Mouse (Mus musculus) kidney, postnatal 14 days (tissue): ENCODE measurements at regions not wholly inside any gene's neighbourhood (a gene's known extent, or its start where the extent isn't known, plus 50 kb on each side); places are given as distances from the start of the nearest gene placed in this dataset.

Experiments
- DNase-seq: peaks from one replicate; pipeline ENCODE4 v3.0.0; 2022; ENCODE audit warnings: mixed read lengths

DNA sequence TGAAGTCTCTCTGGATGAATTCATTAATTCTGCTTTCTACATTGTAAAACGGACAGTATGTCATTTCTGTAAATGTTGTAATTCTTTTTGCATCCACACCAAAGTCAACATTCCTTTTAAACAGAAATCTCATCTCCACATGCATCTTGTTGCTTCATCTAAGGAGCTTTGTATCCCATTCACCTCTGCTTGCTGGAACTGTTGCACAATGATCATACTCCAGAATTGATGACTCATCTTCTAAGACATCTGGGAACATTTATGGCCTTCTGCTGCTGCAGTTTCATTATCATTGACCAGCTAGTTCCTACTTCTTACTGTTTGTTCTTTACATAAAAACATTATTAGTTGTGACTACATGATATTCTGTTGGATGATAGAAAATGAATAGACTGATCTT, 1926.9 kb upstream of the Gm38303 start:
- DNase-seq, result no peak

DNA sequence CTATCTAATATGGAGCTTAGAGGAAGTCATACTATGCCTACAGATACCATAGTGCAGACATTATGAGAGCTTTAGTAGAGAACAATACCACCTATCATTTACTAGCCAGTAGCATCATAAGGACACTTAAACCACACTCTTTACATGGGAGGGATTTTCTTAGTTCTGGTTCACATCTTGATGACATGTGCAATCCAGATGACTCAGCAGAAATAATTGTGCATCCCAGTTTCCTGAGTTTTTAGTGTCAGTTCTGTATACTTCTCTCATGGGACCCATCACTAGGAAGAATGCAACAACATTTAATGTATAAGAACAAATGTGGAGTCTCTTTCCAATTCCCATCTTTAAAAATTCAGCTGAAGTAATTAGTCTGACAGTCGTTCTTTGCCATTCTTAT, 1922.2 kb upstream of the Gm38303 start:
- no peak for DNase-seq

DNA sequence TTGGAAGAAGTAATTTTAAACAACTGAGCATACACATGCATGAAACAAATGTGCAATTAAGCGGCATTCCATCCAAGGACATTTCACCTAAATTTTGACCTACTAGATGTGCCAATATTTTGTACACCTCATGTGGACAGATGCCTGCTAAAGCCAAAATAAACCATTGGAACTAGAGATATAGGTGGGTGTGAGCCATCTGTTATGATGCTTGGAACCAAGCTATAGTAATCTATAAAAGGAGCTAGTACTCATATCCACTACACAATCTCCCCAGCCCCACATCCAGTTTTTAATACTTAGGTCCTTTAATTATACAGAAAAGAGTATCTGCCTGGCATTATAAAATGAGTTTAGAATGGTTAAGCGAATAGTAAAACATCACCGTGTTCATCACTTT, 1910.7 kb upstream of the Gm38303 start:
- no peak for DNase-seq

DNA sequence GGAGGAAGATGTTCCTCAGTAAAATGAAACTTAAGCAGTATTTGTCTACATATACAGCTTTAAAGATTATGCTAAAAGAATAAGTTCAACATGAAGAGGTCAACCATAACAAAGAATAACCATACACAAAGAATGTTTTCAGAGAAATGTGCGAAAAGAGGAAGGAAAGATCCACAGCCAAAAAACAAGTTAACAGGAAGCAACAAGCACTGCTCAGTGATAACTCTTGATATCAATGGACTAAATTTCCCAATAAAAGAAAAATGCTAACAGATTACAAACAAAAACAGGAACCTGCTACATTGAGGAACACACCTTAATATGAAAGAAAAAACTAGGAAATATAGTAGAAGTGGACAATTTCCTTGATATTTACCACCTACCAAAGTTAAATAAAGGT, 1905.5 kb upstream of the Gm38303 start:
- DNase-seq, result no peak

- peak; percentile 8 for DNase-seq
These were observed 1892.4 kb upstream of the Gm38303 start for GRCm38 (mm10) chr3:12227741-12228480.

- DNase-seq, result no peak
These were observed 1891.3 kb upstream of the Gm38303 start for GRCm38 (mm10) chr3:12226816-12227215.

DNA sequence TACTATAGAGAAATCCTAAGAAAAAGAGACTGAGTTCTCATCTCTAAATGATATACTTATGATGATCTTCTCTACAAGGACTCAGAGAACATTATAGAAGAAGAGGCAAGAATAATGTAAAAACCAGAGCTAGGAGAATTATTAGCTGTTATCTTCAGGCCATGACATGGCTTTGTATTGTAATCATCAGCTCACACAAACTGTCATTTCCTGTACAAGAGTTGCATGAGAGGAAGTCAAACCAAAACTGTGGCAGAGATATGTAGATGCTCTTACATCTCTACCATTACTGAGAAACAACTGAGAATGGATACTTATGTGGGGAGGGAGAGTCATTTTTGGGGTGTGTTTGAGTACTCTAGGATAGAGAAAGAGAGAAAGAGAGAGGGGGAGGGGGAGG, 1889.4 kb upstream of the Gm38303 start:
- DNase-seq, result no peak

DNA sequence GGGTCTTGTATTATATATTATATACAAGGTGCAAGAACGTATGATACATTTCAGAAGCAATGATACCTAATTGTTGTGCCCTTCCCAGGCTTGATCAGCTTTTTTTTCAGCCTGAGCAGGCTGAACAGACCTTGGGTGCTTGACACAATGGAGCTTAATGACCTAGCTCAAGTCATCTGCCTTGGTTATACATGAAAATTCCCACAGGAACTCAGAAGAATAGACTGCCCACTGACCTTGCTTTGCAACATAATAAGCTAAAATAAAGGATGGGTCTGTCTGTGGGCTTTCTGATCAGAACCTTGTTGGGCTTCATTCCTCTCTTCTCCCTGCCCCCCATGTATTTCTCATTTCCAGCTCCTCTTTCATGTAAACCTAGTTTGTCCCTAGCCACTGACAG, 1880.6 kb upstream of the Gm38303 start:
- DNase-seq, result no peak

DNA sequence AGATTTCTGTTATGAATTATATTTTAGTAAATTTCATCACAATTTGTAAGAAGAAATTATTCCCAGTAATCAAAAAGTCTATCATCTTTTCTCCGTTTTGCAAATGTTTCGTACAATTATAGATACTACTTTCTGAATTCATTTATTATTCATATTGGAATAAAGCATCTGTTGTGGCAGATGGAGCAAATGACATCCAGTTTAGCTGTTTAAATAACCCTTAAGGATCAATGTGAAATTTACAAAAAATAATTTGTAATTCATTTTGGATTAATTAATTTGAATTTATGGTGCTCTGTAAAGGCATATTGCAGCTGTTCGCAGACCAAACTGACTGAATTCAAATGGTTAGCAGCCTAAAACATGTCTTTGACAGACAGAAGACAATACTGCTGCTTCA, 1879.3 kb upstream of the Gm38303 start:
- no peak for DNase-seq

- no peak for DNase-seq
These were observed 1837.9 kb upstream of the Gm38303 start for GRCm38 (mm10) chr3:12173371-12173770.

GRCm38 (mm10) chr3:12151329-12151728, 1815.8 kb upstream of the Gm38303 start:
- peak; percentile 16 for DNase-seq
